Mouse (Mus musculus): ENCODE measurements around the gene Uhrf2.

- no peak for TF ChIP-seq POLR2A (IDR thresholded peaks at IDR 0.05; ENCODE audit: insufficient read depth, low read depth, low read length)
- TF ChIP-seq CTCF (IDR thresholded peaks at IDR 0.05; ENCODE audit: insufficient read depth, low read depth, low read length): no peak
Observed at GRCm38 (mm10) chr19:30050584-30050983, 20.3 kb downstream of the Uhrf2 start.

Data from olfactory bulb, adult 2 months (tissue).